Mouse (Mus musculus): ENCODE results near the gene Gm5169.
"Not testable (repeated sequence)": the region's sequence is repeated elsewhere in the genome, so short reads cannot be mapped to it uniquely, and the experiment has no call there.

Gene Gm5169

GRCm38 (mm10) chrX:25301355-25301754 is at the start of gene Gm5169:
TSS of gene Gm5169 (minus strand) at chrX:25301455.
- DNase-seq (ENCODE audit: low spot score in 2 of 2): not testable (repeated sequence)

GRCm38 (mm10) chrX:25347424-25347823 is 46.2 kb upstream of the Gm5169 start:
- DNase-seq (ENCODE audit: low spot score in 2 of 2): not testable (repeated sequence)

All from urinary bladder, postnatal 36 days (tissue).